Mouse (Mus musculus) embryonic facial prominence, embryonic 10.5 days (tissue): Measurements from ENCODE around the gene Adarb2. TPM values are rescaled to one million over a fixed set of nuclear protein-coding genes. Genes with fewer than 3 reads are reported as not detected.

Experiments used
- DNase-seq: peaks from one replicate; pipeline ENCODE4 v3.0.0-alpha.2; 2017; ENCODE audit warnings: low spot score
- H3K27ac ChIP-seq: fragments of 300-500 bp; sonication (generic); replicated peaks from 2 replicates; pipeline ENCODE4 v1.5.1; 2016; ENCODE audit warnings: mild to moderate bottlenecking
- H3K27me3 ChIP-seq: fragments of 300-500 bp; sonication (generic); replicated peaks from 2 replicates; pipeline ENCODE4 v1.6.1; 2016; ENCODE audit warnings: low read depth, mild to moderate bottlenecking; ENCODE audit not compliant: poor library complexity, severe bottlenecking
- H3K36me3 ChIP-seq: fragments of 300-500 bp; sonication (generic); replicated peaks from 2 replicates; pipeline ENCODE4 v1.6.1; 2016; ENCODE audit warnings: mild to moderate bottlenecking, moderate library complexity
- H3K4me1 ChIP-seq: fragments of 300-500 bp; sonication (generic); 2 replicates; pipeline ENCODE4 v1.6.1; 2016
- H3K4me3 ChIP-seq: fragments of 300-500 bp; sonication (generic); 2 replicates; pipeline ENCODE4 v1.5.1; 2016; ENCODE audit warnings: mild to moderate bottlenecking, moderate library complexity
- H3K9me3 ChIP-seq: fragments of 300-500 bp; sonication (generic); 2 replicates; pipeline ENCODE4 v1.6.1; 2016; ENCODE audit warnings: mild to moderate bottlenecking
- WGBS: fragments of 180-500 bp; shearing (Covaris S2); methylation state at CpG from one replicate; pipeline ENCODE4 v1.1.7; 2016; 5-methylcytosine and 5-hydroxymethylcytosine counted together
- polyA plus RNA-seq: library from polyadenylated mRNA; unstranded; fragments of >200 nt; fragmentation: Nextera tagmentation; extraction: Ambion mirVana; gene quantifications from 2 replicates; pipeline ENCODE4 v1.2.1, GENCODE M21; 2016

Gene Adarb2
- polyA plus RNA-seq, 1 experiment from 2014 or later: 2.6 TPM

DNA sequence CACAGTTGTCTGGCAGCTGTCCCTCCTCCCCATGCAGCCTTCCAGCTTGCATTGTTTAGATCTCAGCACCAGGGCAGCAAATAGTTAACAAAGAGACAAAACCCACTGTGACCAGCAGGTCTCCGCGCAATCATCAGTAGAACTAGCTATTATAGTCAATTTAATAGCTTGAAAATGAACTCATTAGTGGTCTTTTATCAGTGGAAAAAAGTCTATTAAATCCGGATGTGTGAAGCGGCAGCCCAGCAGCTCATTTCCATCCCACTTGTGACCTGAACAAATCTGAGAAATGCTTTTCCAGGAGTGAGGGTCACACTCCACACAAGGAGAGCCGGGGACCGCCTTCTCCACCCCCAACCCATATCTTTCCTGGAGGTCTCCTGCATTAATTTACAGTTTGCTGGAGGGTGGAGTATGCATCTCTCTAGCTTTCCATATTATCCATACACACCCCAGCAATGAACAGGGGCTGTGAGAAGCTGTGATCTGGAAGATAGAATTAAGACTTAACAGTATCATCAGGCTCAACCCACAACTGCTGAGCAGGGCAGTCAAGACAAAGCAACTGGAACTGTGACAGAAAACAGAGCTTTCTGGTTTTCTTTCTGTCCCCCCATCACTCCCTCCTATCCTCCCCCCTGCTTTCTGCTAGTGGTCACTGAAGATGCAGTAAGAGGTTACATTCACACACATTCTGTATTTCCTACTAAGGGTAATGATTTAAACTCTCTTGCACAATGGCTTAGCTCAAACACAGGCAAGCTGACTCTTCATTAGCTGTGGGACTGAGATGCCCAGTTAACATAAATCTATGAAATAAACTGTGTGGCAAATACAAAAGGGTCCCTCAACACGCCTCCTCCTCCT lies 131.2 kb downstream of the Adarb2 start:
- Histone ChIP-seq H3K27me3 (peaks cover 31% of the 10 kb centered on the region), H3K4me1 (peaks cover 13% of the 10 kb centered on the region), H3K27ac (no peak overlapping the region), H3K4me3 (no peak overlapping the region), H3K9me3 (no peaks in the 10 kb centered on the region), H3K36me3 (no peaks in the 10 kb centered on the region)
- 32% methylated on average over 7 of the region's 7 CpGs for WGBS
- no peak for DNase-seq

DNA sequence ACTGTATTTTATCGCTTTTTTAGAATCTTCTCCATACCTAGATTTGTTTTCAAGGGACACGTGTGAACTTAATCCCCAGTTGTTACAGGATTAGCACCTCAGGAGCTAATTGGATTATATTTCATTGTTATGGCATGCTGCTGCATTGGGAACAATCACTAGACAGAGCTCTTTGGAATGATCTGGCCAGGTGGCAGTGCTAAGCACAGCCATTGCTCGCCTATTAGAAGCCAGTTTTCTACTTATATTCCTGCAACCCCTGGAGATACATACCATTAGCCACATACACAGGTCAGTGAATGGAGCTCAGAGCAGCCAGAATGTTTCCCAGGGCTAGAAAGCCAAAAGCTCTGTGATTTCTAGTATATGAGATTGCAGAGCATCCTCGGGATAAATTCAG lies 131.9 kb downstream of the Adarb2 start:
- H3K27ac ChIP-seq: no peak overlapping the region
- WGBS: 58% methylated on average over 4 of the region's 4 CpGs
- H3K4me3 ChIP-seq: no peak overlapping the region
- peaks cover 31% of the 10 kb centered on the region for H3K27me3 ChIP-seq
- no peaks in the 10 kb centered on the region for H3K9me3 ChIP-seq
- no peak for DNase-seq
- no peaks in the 10 kb centered on the region for H3K36me3 ChIP-seq
- H3K4me1 ChIP-seq: peaks cover 13% of the 10 kb centered on the region

DNA sequence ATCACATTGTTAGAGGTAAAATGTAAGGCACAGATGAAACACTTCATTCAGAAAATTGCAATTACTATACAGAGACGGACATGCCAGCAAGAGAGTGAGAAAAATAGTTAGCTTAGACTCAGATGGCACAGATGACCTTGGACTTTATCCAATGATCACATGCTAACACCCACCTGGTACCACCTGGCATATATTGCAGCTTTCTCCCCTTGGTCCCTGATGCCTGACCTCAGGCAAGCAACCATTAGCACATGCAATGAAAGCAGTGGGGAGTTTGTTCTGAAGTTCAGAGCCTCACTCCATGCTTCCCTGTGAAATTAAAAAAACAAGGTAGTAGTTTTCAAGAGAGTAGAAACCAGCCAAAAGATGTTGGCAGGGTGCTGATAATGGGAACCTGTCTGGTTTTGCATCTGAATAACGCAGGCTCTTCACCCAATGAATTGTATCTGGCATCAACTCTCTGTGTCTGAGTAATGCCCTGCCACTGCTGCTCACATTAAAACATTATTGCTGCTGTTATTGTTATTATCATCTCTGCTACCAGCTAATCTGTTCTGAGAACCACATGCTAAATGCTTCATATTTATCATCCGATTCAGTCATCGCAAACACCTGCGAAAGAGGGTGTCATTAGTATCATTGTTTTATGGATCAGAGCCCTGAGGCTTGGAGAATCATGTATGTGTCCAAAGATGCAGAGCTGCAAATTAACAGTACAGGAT lies 138.6 kb downstream of the Adarb2 start:
- H3K4me3 ChIP-seq: no peak overlapping the region
- no peaks in the 10 kb centered on the region for H3K27me3 ChIP-seq
- H3K36me3 ChIP-seq: no peaks in the 10 kb centered on the region
- WGBS: 87% methylated on average over 5 of the region's 5 CpGs
- no peaks in the 10 kb centered on the region for H3K4me1 ChIP-seq
- no peaks in the 10 kb centered on the region for H3K9me3 ChIP-seq
- H3K27ac ChIP-seq: no peak overlapping the region
- no peak for DNase-seq

DNA sequence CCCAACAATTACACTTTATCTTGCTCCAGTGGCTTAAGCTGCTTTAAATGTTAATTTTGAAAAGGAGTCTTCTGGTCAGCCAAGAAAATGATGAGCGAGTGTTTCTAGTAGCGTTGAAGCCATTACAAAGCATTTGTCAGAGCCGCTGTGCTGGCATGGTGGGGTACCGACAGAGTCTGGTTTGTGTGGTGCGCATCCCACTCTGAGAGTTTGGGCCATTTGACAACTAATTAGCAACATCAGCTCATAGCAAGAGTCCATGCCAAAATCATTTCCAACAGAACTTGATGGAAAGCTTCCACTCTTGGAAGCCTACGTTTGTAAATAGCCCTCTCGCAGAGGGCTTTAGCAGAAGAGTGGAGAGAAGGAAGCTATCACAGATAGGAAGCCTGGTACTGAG lies 144.5 kb downstream of the Adarb2 start:
- Histone ChIP-seq H3K9me3 (0 out of 2 replicates have a peak, but pooled peaks cover 2% of the 10 kb centered on the region), H3K27me3 (no peaks in the 10 kb centered on the region), H3K36me3 (no peaks in the 10 kb centered on the region), H3K4me3 (no peak overlapping the region), H3K27ac (no peak overlapping the region), H3K4me1 (no peaks in the 10 kb centered on the region)
- 92% methylated on average over 7 of the region's 7 CpGs for WGBS
- no peak for DNase-seq

DNA sequence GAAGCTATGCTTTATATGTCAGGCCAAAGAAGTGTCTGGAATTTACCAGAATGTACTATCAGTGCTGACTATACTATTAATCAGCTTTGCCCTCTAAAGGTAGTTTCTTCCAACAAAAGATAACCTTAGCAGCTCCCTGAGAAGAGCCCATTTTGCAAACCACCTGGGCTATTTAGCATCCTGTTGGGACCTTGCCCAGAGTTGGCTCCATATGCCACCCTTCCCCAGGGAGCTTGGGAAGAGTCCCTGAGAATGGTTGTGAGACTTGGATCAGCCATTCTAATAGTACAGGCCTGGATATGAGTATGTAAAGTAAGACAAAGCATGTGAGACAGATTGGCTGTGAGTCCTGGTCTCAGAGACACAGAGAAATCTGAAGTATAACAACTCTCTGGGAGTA lies 149.7 kb downstream of the Adarb2 start:
- Histone ChIP-seq H3K36me3 (no peaks in the 10 kb centered on the region), H3K4me1 (no peaks in the 10 kb centered on the region), H3K27me3 (no peaks in the 10 kb centered on the region), H3K27ac (no peak overlapping the region), H3K4me3 (no peak overlapping the region), H3K9me3 (0 out of 2 replicates have a peak, but pooled peaks cover 2% of the 10 kb centered on the region)
- no peak for DNase-seq

DNA sequence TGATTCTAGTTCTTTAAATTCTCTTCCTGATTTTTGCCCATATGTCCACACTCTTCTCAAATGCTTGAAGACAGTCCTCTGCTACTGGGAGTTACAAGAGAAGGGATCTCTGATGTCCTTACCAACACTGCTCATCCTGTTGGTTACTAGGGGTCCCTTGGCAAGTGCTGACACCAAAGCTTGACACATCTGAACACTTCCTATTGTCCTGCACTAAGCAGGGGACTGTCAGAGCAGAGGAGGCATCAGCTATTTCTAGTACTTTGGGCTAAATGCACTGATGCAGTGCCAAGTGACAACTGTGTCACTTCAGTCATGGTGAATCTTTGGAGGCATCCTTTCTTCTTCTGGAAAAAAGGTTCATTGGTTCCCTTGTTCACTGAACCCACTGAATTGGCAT lies 150.3 kb downstream of the Adarb2 start:
- 0 out of 2 replicates have a peak, but pooled peaks cover 2% of the 10 kb centered on the region for H3K9me3 ChIP-seq
- no peak for DNase-seq
- H3K4me3 ChIP-seq: no peak overlapping the region
- no peaks in the 10 kb centered on the region for H3K36me3 ChIP-seq
- no peaks in the 10 kb centered on the region for H3K4me1 ChIP-seq
- no peaks in the 10 kb centered on the region for H3K27me3 ChIP-seq
- H3K27ac ChIP-seq: no peak overlapping the region

DNA sequence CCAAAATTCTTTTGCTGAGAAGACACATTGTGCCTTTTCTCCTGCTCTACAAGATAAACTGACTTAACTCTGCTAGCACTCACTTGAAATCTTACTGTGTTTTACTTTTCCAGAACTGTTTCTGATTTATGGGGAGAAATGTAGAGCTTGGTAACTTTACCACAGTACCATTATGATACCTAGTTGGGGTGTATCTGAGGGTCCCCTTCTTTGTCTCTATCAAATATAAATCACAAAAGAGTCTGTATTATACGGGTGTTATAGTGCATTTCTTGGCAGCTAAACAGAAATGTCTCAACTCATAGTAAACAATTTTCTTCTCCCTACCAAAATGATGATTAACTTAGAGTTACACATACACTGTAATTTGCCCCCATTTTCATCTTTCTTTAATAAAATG lies 162.9 kb downstream of the Adarb2 start:
- no peaks in the 10 kb centered on the region for H3K4me1 ChIP-seq
- no peaks in the 10 kb centered on the region for H3K27me3 ChIP-seq
- no peaks in the 10 kb centered on the region for H3K9me3 ChIP-seq
- DNase-seq: no peak
- 94% methylated on average over 1 of the region's 1 CpGs for WGBS
- no peak overlapping the region for H3K27ac ChIP-seq
- no peaks in the 10 kb centered on the region for H3K36me3 ChIP-seq
- H3K4me3 ChIP-seq: no peak overlapping the region

DNA sequence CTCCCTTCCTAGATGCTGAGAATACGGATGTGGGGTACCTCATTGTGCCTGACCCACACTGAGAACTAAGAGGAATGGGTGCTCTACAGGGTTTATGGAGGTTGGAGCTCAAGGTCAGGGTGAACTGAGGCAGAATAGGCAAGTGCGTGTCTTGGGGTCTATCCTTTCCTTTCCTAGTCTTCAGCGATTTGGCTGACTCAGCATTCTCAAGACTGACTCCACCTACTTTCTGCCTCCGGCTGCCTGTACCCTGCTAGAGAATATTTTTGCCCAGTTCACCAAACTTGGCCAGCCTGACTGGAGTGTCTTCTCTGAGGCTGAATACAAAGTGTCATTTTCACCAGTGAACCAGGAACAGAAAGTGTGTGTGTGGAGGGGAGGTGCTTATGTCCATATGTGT lies 163.4 kb downstream of the Adarb2 start:
- DNase-seq: no peak
- H3K36me3 ChIP-seq: no peaks in the 10 kb centered on the region
- H3K4me1 ChIP-seq: no peaks in the 10 kb centered on the region
- no peak overlapping the region for H3K4me3 ChIP-seq
- H3K27ac ChIP-seq: no peak overlapping the region
- H3K27me3 ChIP-seq: no peaks in the 10 kb centered on the region
- 89% methylated on average over 4 of the region's 4 CpGs for WGBS
- no peaks in the 10 kb centered on the region for H3K9me3 ChIP-seq

DNA sequence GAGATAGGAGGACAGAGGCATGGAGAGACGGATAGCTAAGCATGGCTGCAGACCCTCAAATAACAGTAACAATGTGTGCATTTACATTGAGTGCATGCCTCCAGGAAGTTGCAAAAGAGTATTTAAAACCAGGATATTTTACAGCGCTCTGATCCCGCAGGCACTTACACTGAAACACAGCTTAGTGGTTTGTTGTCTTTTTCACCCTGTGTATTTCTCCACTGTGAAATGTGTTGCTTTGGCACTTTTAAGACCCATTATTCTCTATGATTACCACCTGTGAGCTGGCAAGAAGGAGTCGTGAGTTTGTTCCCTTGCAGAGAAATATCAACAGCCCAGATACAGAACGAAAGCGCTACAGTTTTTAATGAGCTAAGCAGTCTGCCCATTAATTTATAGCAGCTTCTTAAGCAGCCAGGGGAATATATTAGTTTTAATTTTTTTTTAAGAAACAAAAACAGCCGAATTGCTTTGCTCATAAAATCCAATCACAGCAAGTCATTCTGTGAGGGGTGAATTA lies 167.3 kb downstream of the Adarb2 start:
- H3K9me3 ChIP-seq: no peaks in the 10 kb centered on the region
- no peak for DNase-seq
- no peak overlapping the region for H3K27ac ChIP-seq
- no peaks in the 10 kb centered on the region for H3K36me3 ChIP-seq
- no peaks in the 10 kb centered on the region for H3K27me3 ChIP-seq
- H3K4me1 ChIP-seq: no peaks in the 10 kb centered on the region
- 88% methylated on average over 7 of the region's 7 CpGs for WGBS
- H3K4me3 ChIP-seq: no peak overlapping the region

DNA sequence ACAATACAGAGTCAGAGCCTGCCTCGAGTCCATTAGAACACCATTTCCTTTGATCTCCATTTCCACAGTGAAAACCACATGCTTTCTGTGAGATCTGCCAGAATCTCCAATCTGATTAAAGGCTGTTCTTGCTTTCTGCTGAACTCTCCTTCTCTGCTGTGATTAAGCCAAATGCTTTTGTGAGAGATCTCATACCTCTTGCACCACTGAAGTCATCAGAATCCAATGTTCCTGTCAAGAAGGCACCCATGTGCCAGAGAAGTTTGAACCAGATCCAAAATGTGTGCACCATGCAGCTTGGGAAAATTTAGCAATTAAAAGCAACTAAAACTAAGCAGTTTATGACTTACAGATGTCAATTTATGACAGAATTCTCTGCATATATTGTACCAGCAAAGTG lies 185.9 kb downstream of the Adarb2 start:
- no peaks in the 10 kb centered on the region for H3K27me3 ChIP-seq
- H3K9me3 ChIP-seq: no peaks in the 10 kb centered on the region
- WGBS: 65% methylated on average over 1 of the region's 1 CpGs
- H3K4me1 ChIP-seq: no peaks in the 10 kb centered on the region
- DNase-seq: no peak
- H3K36me3 ChIP-seq: no peaks in the 10 kb centered on the region
- H3K27ac ChIP-seq: no peak overlapping the region
- no peak overlapping the region for H3K4me3 ChIP-seq

DNA sequence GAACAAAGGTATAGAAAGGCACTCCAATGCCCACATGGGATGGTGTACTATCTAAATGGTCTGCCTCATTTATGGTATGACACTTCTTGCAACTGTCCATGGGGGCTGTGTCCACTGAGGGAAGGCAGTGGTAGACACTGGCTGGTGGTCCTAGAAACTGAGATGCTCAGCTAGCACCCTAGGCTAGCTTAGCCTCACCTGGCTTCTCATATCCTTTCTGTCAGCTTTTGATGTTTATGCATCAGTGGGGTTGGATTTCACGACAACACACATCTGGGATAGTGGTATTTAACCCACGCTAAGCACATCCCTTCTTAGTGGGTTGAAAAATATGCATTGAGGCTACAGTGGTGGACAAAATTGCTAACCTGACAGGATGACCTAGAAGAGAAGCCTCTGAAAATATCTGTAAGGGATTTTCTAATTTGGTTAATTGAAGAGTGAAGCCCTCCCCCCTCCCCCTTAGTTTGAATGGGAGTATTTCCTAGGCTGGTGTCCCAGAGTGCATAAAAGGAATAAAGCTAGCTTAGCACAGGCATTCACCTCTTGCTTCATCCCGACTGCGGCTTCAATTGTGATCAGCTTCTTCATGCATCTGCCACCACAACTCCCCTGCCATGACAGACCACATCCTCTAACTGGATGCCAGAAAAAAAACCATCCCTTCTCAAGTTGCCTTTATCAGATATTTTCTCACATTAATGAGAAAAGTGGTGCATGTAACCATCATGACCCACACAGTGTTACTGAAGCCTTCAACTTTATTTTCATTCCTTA lies 197.8 kb downstream of the Adarb2 start:
- WGBS: 81% methylated on average over 4 of the region's 4 CpGs
- H3K27ac ChIP-seq: no peak overlapping the region

DNA sequence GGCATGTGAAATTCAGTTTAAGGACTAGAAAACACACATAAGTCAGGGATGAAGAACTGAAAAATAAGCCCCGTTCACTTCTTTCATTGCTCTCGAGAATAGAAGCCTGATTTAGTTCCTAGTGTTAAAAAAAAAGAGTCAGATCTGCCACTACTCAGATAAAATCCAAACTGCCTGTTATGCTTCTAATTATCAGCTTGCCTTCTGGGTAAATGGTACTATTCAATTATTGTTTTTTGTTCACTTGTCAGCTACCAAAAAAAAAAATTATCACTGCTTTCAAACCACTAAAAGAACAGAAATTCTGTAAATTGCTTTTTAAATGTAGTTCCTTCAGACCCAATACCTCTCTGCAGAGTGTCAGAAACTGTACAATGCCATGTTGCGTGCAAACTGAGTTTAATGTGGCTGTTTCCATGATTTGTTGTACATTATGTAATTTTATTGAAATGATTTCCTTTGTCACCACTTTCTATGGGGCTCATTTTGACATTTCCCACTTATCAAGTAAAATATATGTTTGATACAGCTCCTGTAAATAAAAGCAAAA lies 199.7 kb downstream of the Adarb2 start:
- H3K36me3 ChIP-seq: no peaks in the 10 kb centered on the region
- H3K9me3 ChIP-seq: no peaks in the 10 kb centered on the region
- H3K27ac ChIP-seq: no peak overlapping the region
- 82% methylated on average over 3 of the region's 3 CpGs for WGBS
- H3K4me1 ChIP-seq: peaks cover 2% of the 10 kb centered on the region; the same call in 1 of the 2 replicates
- no peak for DNase-seq
- no peaks in the 10 kb centered on the region for H3K27me3 ChIP-seq
- no peak overlapping the region for H3K4me3 ChIP-seq

More for the DNA sequence above, 197.8 kb downstream of the Adarb2 start:
- no peaks in the 10 kb centered on the region for H3K9me3 ChIP-seq
- no peak overlapping the region for H3K4me3 ChIP-seq
- H3K4me1 ChIP-seq: peaks cover 2% of the 10 kb centered on the region; the same call in 1 of the 2 replicates
- no peaks in the 10 kb centered on the region for H3K36me3 ChIP-seq
- no peaks in the 10 kb centered on the region for H3K27me3 ChIP-seq
- no peak for DNase-seq
